Mouse (Mus musculus): ENCODE measurements at regions not wholly inside any gene's neighbourhood (a gene's known extent, or its start where the extent isn't known, plus 50 kb on each side); places are given as distances from the start of the nearest gene placed in this dataset.

GRCm38 (mm10) chr8:98403645-98404032 lies 1012.6 kb downstream of the Cdh8 start:
- no peak for DNase-seq (ENCODE audit: low read depth)

- no peak for DNase-seq (ENCODE audit: low read depth)
Observed at GRCm38 (mm10) chr8:98402852-98403644, 1013.2 kb downstream of the Cdh8 start.

- DNase-seq (ENCODE audit: low read depth), result peak; percentile 7
Observed at GRCm38 (mm10) chr8:98381815-98382214, 1034.5 kb downstream of the Cdh8 start.

GRCm38 (mm10) chr8:98380387-98380786 lies 1035.9 kb downstream of the Cdh8 start:
- DNase-seq (ENCODE audit: low read depth), result no peak

- DNase-seq (ENCODE audit: low read depth), result no peak
Observed at GRCm38 (mm10) chr8:98377743-98378142, 1038.5 kb downstream of the Cdh8 start.

- DNase-seq (ENCODE audit: low read depth), result no peak
Observed at GRCm38 (mm10) chr8:98372711-98373420, 1043.4 kb downstream of the Cdh8 start.

GRCm38 (mm10) chr8:98365378-98366095 lies 1050.7 kb downstream of the Cdh8 start:
- DNase-seq (ENCODE audit: low read depth), result no peak

- no peak for DNase-seq (ENCODE audit: low read depth)
Observed at GRCm38 (mm10) chr8:98337279-98337678, 1079.0 kb downstream of the Cdh8 start.

GRCm38 (mm10) chr8:98309405-98309990 lies 1106.8 kb downstream of the Cdh8 start:
- DNase-seq (ENCODE audit: low read depth), result no peak

- DNase-seq (ENCODE audit: low read depth), result no peak
Observed at GRCm38 (mm10) chr8:98294975-98295374, 1121.3 kb downstream of the Cdh8 start.

- no peak for DNase-seq (ENCODE audit: low read depth)
Observed at GRCm38 (mm10) chr8:98260281-98260680, 1156.0 kb downstream of the Cdh8 start.

- no peak for DNase-seq (ENCODE audit: low read depth)
Observed at GRCm38 (mm10) chr8:98243328-98243926, 1172.8 kb downstream of the Cdh8 start.

- no peak for DNase-seq (ENCODE audit: low read depth)
Observed at GRCm38 (mm10) chr8:98214019-98214418, 1202.3 kb downstream of the Cdh8 start.
